Mouse (Mus musculus) embryonic facial prominence, embryonic 14.5 days (tissue): Measurements from ENCODE around the gene St6galnac4. TPM values are rescaled to one million over a fixed set of nuclear protein-coding genes. Genes with fewer than 3 reads are reported as not detected.

ENCODE experiments used
- ATAC-seq: fragments of 200-750 bp; cut with Nextera tagmentation; 2 replicates; pipeline ENCODE4 v1.8.0; 2017; ENCODE audit warnings: low read depth, moderate number of reproducible peaks, moderate TSS enrichment
- DNase-seq: peaks from one replicate; pipeline ENCODE4 v3.0.0-alpha.2; 2015; ENCODE audit warnings: low spot score
- H3K27ac ChIP-seq: fragments of 300-500 bp; sonication (generic); replicated peaks from 2 replicates; pipeline ENCODE4 v1.5.1; 2014; ENCODE audit warnings: low read depth, mild to moderate bottlenecking, low read length, moderate library complexity
- H3K27me3 ChIP-seq: fragments of 300-500 bp; sonication (generic); replicated peaks from 2 replicates; pipeline ENCODE4 v1.6.1; 2014; ENCODE audit warnings: low read length; ENCODE audit not compliant: control insufficient read depth, insufficient read depth
- H3K36me3 ChIP-seq: fragments of 300-500 bp; sonication (generic); 2 replicates; pipeline ENCODE4 v1.6.1; 2014; ENCODE audit warnings: low read length, mixed read lengths; ENCODE audit not compliant: control insufficient read depth, insufficient read depth
- H3K4me1 ChIP-seq: fragments of 300-500 bp; sonication (generic); 2 replicates; pipeline ENCODE4 v1.6.1; 2014; ENCODE audit warnings: antibody characterized with exemption, low read length; ENCODE audit not compliant: control insufficient read depth, insufficient read depth
- H3K4me2 ChIP-seq: fragments of 300-500 bp; sonication (generic); 2 replicates; pipeline ENCODE4 v1.6.1; 2014; ENCODE audit warnings: low read depth, mild to moderate bottlenecking, low read length, moderate library complexity, mixed read lengths
- H3K4me3 ChIP-seq: fragments of 300-500 bp; sonication (generic); 2 replicates; pipeline ENCODE4 v1.5.1; 2014; ENCODE audit warnings: low read depth, mild to moderate bottlenecking, low read length
- H3K9ac ChIP-seq: fragments of 300-500 bp; sonication (generic); 2 replicates; pipeline ENCODE4 v1.6.1; 2014; ENCODE audit warnings: low read depth, mild to moderate bottlenecking, low read length, moderate library complexity, mixed read lengths
- H3K9me3 ChIP-seq: fragments of 300-500 bp; sonication (generic); 2 replicates; pipeline ENCODE4 v1.6.1; 2016; ENCODE audit warnings: low read length; ENCODE audit not compliant: control insufficient read depth
- WGBS: fragments of 180-500 bp; shearing (Covaris S2); extraction: QIAGEN DNeasy Blood & Tissue Kit; methylation state at CpG from one replicate; pipeline ENCODE4 v1.1.7; 2014; 5-methylcytosine and 5-hydroxymethylcytosine counted together
- polyA plus RNA-seq: library from polyadenylated mRNA; unstranded; fragments of >200 nt; fragmentation: Nextera tagmentation; extraction: Ambion mirVana; gene quantifications from 2 replicates; pipeline ENCODE4 v1.2.1, GENCODE M21; 2014

St6galnac4 gene
- 39.4 and 41.0 TPM in 2 replicates for polyA plus RNA-seq

DNA sequence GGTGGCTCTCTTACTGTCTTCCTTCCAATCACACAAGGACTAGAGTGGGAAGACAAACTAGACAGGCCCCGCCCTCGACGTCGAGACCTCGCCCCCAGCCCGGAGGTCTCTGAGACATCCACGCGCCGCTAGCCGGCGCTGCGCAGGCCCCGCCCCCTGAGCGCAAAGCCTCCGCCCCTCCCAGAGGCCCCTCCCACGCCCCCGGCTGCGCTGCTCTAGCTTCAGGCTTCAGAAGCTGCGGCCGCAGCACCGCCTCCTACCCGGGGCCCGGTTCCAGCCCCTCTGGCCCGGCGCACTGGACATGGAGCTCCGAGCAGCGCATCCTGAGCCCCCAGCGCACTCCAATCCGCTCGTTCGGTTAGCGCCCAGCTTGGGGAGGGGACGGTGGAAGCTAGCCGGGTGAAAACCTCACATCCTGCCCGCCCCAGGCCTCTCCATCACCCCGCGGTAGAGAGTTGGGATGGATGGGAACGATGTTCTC is at the start of gene St6galnac4:
TSS of gene St6galnac4 (plus strand) at position 225 of the 481 bp plus-strand sequence.
- H3K9ac ChIP-seq, result peak within 1 kb of the TSS; percentile 69
- WGBS, result under 1% methylated on average over 32 of the region's 38 CpGs
- DNase-seq, result peak; percentile 96
- peak within 1 kb of the TSS; percentile 69 for H3K4me2 ChIP-seq
- peak; percentile 89 for ATAC-seq
- 0 out of 2 replicates have a peak, but pooled peaks cover 6% of the 10 kb centered on the region for H3K36me3 ChIP-seq
- H3K27me3 ChIP-seq, result no peaks in the 10 kb centered on the region
- peak within 1 kb of the TSS; percentile 59 for H3K4me3 ChIP-seq
- H3K9me3 ChIP-seq, result no peaks in the 10 kb centered on the region
- 0 out of 2 replicates have a peak, but pooled peaks cover 10% of the 10 kb centered on the region for H3K4me1 ChIP-seq
- H3K27ac ChIP-seq, result peak within 1 kb of the TSS; percentile 49; the same call in 1 of the 2 replicates

- ATAC-seq, result no peak
- Histone ChIP-seq H3K27me3 (no peaks in the 10 kb centered on the region), H3K27ac (peak overlapping the region; percentile 95; the same call in 1 of the 2 replicates), H3K4me3 (peak overlapping the region; percentile 92), H3K4me1 (peaks cover 53% of the 10 kb centered on the region), H3K36me3 (no peaks in the 10 kb centered on the region), H3K9me3 (no peaks in the 10 kb centered on the region), H3K9ac (peak overlapping the region; percentile 93), H3K4me2 (peak overlapping the region; percentile 67)
- DNase-seq, result no peak
- 9% methylated on average over 9 of the region's 9 CpGs for WGBS
Measured at GRCm38 (mm10) chr2:32537360-32537905, 49.5 kb upstream of the St6galnac4 start.

DNA sequence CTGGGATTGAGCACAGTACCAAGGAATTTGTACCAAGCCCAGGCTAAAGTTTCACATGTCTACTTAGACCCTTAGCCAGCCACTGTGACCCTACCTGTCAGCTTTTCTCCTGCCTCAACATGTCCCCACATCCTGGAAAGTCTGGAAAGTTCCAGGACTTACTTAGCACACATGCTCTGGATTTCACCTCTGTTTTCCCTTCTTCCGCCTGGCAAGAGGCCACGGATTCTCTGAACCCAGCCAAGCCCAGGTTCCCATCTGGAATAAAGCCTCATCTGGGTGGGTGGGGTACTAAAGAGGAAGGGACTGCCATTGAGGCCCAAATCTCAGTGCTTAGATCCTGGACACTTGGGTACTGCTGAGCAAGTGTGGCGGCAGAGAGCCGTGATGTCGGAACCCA is 49.0 kb upstream of the St6galnac4 start:
- H3K9me3 ChIP-seq, result no peaks in the 10 kb centered on the region
- peak overlapping the region; percentile 92 for H3K4me3 ChIP-seq
- DNase-seq (no peak), ATAC-seq (no peak)
- peaks cover 58% of the 10 kb centered on the region for H3K4me1 ChIP-seq
- H3K4me2 ChIP-seq, result peak overlapping the region; percentile 67
- no peaks in the 10 kb centered on the region for H3K36me3 ChIP-seq
- 50% methylated on average over 5 of the region's 5 CpGs for whole genome bisulfite sequencing
- H3K27ac ChIP-seq, result 0 out of 2 replicates have a peak overlapping the region, but pooled peaks have one; percentile 95
- no peaks in the 10 kb centered on the region for H3K27me3 ChIP-seq
- H3K9ac ChIP-seq, result peak overlapping the region; percentile 93

DNA sequence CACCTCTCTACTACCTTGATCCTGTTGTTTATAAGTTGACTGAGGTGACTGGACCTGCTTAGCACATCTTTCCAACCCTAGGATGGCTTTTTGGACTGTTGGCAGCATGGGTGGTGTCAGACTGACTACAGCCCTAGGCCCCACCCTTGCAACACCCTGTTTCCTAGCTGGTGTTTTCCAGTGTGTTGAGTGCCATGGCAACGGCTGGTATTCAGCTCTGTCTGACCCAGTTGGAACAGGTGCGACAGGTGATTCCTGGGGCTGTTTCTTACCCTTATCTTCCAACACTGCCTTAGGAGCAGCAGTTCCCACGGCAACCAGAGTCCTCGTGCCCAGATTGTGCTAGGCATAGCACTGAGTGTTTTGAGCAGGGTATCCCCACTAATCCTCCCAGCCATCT is 48.4 kb upstream of the St6galnac4 start:
- no peaks in the 10 kb centered on the region for H3K36me3 ChIP-seq
- H3K9ac ChIP-seq, result 0 out of 2 replicates have a peak overlapping the region, but pooled peaks have one; percentile 93
- peaks cover 55% of the 10 kb centered on the region for H3K4me1 ChIP-seq
- no peaks in the 10 kb centered on the region for H3K9me3 ChIP-seq
- no peaks in the 10 kb centered on the region for H3K27me3 ChIP-seq
- H3K27ac ChIP-seq, result no peak overlapping the region
- peak overlapping the region; percentile 92; the same call in 1 of the 2 replicates for H3K4me3 ChIP-seq
- peak overlapping the region; percentile 67 for H3K4me2 ChIP-seq
- whole genome bisulfite sequencing, result 72% methylated on average over 4 of the region's 4 CpGs
- no peak for DNase-seq
- ATAC-seq, result no peak

GRCm38 (mm10) chr2:32539452-32539981 is 47.4 kb upstream of the St6galnac4 start:
- Histone ChIP-seq H3K27ac (peak overlapping the region; percentile 54), H3K27me3 (no peaks in the 10 kb centered on the region), H3K4me3 (no peak overlapping the region), H3K9me3 (no peaks in the 10 kb centered on the region), H3K9ac (peak overlapping the region; percentile 47), H3K36me3 (no peaks in the 10 kb centered on the region), H3K4me1 (peaks cover 45% of the 10 kb centered on the region), H3K4me2 (0 out of 2 replicates have a peak overlapping the region, but pooled peaks have one; percentile 4)
- no peak for DNase-seq
- 70% methylated on average over 14 of the region's 14 CpGs for whole genome bisulfite sequencing
- no peak for ATAC-seq

GRCm38 (mm10) chr2:32541333-32541908 is 45.5 kb upstream of the St6galnac4 start:
- WGBS, result 84% methylated on average over 2 of the region's 2 CpGs
- Histone ChIP-seq H3K4me3 (no peak overlapping the region), H3K4me1 (peaks cover 45% of the 10 kb centered on the region), H3K36me3 (no peaks in the 10 kb centered on the region), H3K27ac (peak overlapping the region; percentile 45; the same call in 1 of the 2 replicates), H3K9me3 (no peaks in the 10 kb centered on the region), H3K4me2 (no peak overlapping the region), H3K27me3 (no peaks in the 10 kb centered on the region), H3K9ac (no peak overlapping the region)
- ATAC-seq, result no peak
- DNase-seq, result no peak

DNA sequence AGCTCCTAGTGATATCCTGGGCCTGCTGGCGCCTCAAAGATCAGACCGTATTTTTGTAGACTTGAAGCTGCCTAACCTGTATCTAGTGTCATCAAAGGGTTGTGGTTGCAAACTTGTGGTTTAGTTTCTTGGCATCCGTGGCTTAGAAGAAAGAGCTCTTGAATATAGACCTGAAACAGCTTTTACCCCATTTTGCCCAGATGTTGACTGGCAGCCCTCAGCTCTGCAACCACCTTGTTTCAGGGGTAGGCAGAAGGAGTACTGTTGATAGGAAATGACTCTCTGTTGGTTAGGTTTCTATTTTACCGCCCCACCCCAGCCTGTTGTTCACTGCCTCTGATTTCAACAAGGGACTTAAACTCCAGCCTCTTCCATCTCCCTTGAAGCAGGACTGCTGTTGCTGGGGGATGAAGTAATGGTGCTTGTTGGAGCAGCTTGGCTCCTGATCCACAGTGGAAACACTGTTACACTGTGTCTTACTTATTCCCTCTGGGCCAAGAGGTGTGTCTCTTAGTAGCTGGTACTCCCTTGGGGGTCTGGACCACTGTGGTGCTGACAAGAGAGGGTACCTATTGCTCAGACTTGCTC is 44.8 kb upstream of the St6galnac4 start:
- Histone ChIP-seq H3K36me3 (no peaks in the 10 kb centered on the region), H3K27me3 (no peaks in the 10 kb centered on the region), H3K27ac (no peak overlapping the region), H3K9ac (no peak overlapping the region), H3K4me3 (no peak overlapping the region), H3K9me3 (no peaks in the 10 kb centered on the region), H3K4me2 (no peak overlapping the region), H3K4me1 (peaks cover 43% of the 10 kb centered on the region)
- no peak for DNase-seq
- ATAC-seq, result no peak
- 73% methylated on average over 4 of the region's 4 CpGs for WGBS

DNA sequence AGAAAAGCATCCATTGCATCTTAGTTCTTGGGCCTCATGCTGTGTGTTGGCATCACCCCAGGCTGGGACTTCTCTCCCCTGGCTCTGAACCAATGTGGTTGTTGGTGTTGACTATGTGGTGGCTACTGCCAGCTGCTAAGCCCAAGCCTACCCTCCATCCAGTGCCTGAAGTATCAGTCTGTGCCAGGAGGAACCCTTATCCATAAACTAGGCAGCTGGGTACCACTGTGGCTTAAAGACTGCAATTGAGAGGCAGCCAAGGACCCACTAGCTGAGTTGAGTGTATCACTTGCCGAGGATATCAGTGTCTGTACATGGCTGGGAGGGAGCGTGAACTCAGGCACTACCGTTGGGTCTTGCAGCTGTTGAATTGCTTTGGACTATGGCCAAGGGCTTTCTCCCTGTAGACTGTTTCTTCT is 43.9 kb upstream of the St6galnac4 start:
- no peak for ATAC-seq
- no peak overlapping the region for H3K9ac ChIP-seq
- no peaks in the 10 kb centered on the region for H3K27me3 ChIP-seq
- DNase-seq, result no peak
- H3K27ac ChIP-seq, result no peak overlapping the region
- no peaks in the 10 kb centered on the region for H3K9me3 ChIP-seq
- no peak overlapping the region for H3K4me3 ChIP-seq
- 74% methylated on average over 3 of the region's 3 CpGs for WGBS
- H3K4me2 ChIP-seq, result no peak overlapping the region
- H3K4me1 ChIP-seq, result peaks cover 33% of the 10 kb centered on the region
- H3K36me3 ChIP-seq, result no peaks in the 10 kb centered on the region
